Mouse (Mus musculus) right cerebral cortex, postnatal 10 days (tissue): ENCODE measurements around the gene Nr2f1.

ENCODE experiments used
- DNase-seq, 2 experiments: peaks; one replicate each; pipeline ENCODE4 v3.0.0; 2021; ENCODE audit warnings: low spot score in 2 of 2

The Nr2f1 gene

GRCm38 (mm10) chr13:78200407-78200806 is 850 bp upstream of the Nr2f1 start:
- DNase-seq: peak; percentile 82 to 89

GRCm38 (mm10) chr13:78198871-78199641 is 501 bp downstream of the Nr2f1 start:
- peak; percentile 69 to 75 for DNase-seq

DNA sequence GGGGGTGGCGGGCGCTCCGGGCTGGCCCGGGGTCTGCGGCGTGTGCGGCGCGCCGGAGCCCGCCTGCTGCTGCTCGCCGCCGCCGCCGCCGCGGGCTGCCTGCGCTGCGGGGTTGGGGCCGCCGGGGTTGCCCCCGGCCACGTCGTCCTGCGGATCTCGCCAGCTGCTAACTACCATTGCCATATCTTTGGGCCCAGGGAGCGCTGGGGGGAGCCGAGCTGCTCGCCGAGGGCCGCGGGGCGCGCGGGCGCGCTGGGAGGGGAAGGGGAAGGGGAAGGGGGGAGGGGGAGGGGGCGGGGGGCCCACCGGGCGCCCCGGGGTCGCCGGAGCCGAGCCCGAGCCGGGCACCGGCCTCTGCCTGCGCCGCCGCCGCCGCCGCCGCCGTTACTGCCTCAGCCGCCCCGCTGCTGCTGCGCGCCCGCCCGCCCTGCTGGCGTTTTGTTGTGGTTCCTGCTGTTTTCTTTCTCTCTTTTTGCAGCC is 1.1 kb downstream of the Nr2f1 start:
- DNase-seq: peak; percentile 51 to 54

DNA sequence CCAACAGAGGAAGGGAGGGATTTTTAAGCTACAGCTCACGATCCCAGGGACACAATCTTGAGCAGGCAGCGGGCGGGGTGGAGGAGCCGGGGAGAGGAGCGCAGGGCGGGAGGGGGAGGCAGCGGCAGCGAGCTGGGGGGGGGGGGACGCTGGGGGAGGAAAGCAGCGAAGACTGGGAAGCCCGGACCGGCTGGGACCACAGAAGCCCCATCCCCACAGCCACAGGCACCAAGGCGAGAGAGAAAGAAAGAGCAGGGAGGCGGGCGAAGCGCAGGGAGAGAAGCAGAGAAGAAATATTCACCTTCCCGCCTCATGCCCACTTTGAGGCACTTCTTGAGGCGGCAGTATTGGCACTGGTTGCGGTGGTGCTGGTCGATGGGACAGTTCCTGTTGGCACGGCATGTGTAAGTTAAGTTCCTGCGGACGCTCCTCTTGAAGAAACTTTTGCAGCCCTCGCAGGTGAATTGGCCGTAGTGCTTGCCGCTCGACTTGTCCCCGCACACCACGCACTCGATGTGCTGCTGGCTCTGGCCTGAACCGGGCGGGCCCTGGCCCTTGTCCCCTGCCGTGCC is 1.7 kb downstream of the Nr2f1 start:
- peak; percentile 46 to 56 for DNase-seq

- peak; percentile 28 to 34 for DNase-seq
These were observed 2.2 kb downstream of the Nr2f1 start for GRCm38 (mm10) chr13:78197286-78197818.

DNA sequence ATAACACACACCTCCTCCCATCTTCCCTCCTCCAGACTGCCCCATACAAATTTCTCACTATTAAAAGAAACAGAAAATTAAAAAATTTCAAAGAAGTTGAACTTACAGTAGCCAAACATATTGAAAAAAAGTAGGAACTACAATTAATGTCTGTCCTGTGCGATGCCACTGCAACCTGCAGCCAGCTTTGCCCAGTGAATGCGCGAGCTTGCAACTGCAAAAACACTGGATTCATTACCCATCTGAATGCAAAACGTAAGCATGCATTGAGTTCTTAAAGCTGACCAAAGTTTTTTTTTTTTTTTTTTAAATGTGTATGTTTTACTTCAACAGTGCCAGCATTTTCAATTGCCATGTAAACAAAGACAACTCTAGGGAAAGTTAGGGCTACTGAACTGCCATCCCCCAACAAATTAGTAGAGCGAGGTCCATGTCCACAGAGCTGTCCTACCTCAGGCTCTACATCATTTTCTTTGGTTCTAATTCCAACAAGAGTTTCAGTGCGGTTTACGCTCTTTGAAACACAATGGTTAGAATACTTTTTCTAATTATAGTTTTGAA is 3.2 kb downstream of the Nr2f1 start:
- peak; percentile 28 to 30 for DNase-seq

DNA sequence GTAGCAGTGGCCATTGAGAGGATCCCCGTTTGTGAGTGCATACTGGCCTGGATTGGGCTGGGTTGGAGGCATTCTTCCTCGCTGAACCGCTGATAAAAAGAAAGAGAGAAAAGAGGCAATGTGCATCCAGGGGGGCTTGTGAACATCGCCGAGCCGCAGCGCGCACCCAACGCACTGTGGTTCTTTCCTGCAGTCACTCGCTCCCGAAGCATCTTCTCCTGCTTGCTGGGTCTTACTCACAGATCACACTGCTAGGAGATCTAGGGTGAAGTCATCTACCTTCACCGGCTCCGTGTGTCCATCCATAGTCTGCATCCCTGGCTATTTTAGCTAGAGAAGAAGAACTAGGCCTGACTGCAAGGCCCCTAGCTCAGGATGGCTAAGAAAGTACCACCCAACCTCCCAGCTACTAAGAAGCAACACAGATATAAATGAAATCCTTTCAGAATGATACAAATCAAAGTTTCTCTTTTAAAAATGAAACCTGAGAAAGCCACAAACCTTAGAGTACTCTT is 3.9 kb downstream of the Nr2f1 start:
- peak; percentile 50 to 52 for DNase-seq

- peak; percentile 58 to 60 for DNase-seq
These were observed 4.5 kb downstream of the Nr2f1 start for GRCm38 (mm10) chr13:78194850-78195600.

GRCm38 (mm10) chr13:78194135-78194849 is 5.3 kb downstream of the Nr2f1 start:
- peak in 1 of 2 experiments; percentile 15 for DNase-seq

DNA sequence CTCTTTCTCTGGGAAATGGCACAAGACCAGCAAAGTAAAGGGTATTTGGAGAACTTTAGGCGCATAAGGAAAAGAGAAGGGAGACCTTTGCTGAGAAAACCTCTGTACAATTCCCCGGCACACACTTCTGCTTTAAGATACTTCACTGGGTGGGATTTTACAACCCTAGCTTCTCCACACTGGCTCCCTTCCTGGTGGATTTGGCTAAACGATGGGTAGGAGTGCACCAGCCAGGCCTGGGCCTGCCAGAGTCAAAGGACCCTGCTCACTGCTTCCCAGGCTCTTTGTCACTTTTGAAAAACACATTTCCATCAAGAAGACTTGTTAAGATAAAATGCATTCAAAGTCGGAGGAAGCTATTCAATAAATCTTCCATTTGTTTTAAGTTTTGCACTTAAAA is 6.3 kb downstream of the Nr2f1 start:
- DNase-seq: peak; percentile 57 to 58

- peak in 1 of 2 experiments; percentile 25 for DNase-seq
These were observed 10.0 kb downstream of the Nr2f1 start for GRCm38 (mm10) chr13:78189586-78189985.

DNA sequence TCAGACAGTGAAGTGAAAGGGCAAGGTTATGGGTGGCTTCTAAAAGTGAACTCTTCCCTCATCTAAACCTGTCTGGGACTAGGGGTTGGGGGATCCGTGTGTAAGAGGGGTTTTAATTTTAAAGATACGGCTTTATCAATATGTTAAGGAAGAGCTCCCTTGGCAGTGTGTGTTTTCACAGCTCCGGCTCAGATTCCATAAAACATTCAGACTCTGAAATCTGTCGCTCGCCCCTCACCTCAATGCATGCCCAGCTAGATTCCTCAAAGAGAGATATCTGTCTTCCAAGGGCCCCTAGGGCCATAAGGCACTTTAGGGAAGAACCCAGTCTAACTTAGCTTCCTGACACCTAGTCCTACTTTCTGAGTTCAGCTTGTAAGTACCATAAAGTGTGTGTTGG is 11.7 kb downstream of the Nr2f1 start:
- DNase-seq: peak in 1 of 2 experiments; percentile 17

DNA sequence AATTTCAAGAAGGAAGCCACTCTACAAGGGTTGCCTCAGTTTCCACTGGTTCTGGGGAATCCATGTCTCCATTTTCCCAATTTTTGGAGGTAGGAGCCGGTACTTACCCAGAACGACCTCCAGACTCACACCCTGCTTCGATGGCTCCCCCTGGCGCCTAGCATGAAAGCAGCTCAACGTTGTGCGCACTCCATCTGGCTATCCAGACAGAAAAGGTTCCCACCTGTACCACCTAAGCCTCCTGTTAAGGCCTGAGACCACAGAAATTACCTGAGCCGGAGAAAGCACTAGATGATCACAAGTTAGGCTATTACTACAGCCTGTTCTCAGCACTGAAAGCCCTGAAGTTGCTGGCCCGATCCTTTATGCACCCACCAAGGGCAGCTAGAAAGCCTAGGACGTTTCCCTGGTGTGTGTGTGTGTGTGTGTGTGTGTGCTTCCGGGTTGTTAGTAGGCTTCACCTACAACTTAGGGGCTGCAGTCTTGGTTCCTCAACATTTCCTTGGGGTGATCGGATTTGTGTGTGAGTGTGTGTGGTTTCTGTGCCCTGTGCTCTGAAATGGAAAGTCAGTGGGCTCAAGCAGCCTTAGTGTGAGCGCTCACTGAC is 13.1 kb downstream of the Nr2f1 start:
- peak in 1 of 2 experiments; percentile 43 for DNase-seq

- peak in 1 of 2 experiments; percentile 29 for DNase-seq
These were observed 14.6 kb downstream of the Nr2f1 start for GRCm38 (mm10) chr13:78184786-78185466.

- DNase-seq: peak in 1 of 2 experiments; percentile 56
These were observed 15.6 kb downstream of the Nr2f1 start for GRCm38 (mm10) chr13:78183986-78184385.

DNA sequence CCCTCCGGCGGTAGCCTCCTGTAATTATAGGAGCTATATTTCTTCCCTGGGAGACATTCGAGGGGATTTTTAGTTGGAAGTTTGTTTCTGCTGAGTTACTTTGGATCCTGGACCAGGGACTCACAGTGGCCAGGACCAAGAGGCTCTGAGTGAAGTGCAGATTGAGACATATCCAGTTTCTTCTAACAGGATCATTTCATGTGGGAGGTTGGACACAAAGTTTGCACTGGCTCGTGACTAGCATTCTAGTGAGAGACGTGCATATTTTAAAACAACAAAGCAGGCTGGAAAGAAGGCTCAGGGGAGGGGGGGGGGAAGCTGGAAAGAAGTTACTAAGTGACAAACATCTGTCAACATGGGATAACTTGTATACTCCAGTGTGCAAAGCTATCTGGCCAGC is 16.6 kb downstream of the Nr2f1 start:
- peak in 1 of 2 experiments; percentile 29 for DNase-seq

DNA sequence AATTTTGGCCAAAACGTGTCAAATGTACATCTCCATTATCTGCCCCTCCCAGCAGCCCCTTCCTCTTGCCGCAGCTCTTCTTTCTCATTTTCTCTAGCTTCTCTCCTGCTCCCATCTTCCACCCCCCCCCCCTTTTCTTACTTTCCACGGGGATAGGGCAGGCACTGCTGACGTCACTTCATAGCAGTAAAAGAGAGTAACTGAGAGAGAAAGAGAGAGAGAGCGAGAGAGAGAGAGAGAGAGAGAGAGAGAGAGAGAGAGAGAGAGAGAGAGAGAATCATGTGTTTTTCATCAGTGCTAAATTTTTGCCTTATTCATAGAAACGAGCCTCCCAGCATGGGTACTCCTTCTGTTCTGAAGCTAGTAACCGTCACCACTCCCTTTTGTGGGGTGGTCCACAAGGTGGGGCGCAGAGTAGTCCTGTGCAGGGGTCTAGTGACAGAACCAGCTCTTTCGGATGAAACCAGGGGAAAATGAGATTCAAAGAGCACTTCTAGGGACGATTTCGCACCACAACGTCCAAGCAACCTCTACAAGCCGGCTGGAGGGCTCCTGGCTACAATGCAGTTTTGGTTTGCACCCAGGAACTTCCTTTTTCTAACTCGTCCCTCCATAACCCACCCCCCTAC is 17.5 kb downstream of the Nr2f1 start:
- DNase-seq: peak in 1 of 2 experiments; percentile 48

DNA sequence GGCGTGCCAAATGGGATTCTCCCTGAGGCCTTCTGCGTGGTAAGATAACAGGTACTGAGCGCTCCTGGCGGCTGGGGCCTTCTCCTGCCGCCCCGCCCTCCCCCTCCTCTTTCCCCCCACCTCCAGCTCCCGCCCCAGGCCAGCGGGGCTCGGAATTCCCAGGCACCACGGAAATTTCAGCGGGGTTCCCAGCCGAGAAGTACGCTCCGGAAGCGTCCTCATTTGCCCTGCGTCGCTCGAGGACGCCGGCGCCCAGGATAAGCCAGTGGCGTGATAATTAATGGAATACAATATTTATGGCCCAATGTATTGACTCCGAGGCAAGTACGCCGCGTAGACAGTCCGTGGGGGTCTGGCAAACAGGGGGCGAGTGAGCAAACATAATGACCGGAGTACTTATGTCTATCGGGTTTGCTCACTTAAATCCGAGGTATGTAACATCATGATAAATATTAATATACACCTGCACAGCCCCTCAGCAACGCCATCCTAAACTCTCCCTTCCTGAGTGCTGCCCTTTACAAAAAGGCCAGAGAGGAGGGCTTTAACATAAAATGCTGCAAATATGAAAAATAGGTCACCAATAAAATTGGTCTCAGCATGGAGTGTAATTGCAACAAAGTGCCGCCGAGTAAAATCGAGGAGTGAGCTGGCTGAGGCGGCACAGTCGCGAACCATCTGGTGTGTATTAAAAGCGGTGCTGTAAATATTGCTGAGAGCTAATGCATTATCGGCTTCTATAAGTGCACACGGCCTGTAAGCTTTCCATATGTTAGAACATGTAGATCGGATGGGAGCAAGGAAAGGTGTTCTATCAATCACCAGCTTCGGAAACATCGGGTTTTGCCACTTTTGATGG is 18.3 kb downstream of the Nr2f1 start:
- DNase-seq: peak; percentile 57 to 67
